ENCODE assay signal across 19 mouse cellular contexts in genomic region chr12:98317718-98318340, GRCm38 (mm10). TPM values are rescaled to one million over a fixed set of nuclear protein-coding genes. Genes with fewer than 3 reads are reported as not detected.
"Had no signal": no experiment of that assay in that cellular context is flagged by ENCODE, and none has a peak within 500 bp of the region (broad histone marks: within the 10 kb centered on the region; RNA-seq: fewer than 3 reads in every experiment).

No protein-coding gene starts in this region.

- H3K9me3 ChIP-seq: liver, embryonic 12.5 days; lung, embryonic 15.5 days; midbrain, embryonic 10.5 days; midbrain, embryonic 12.5 days; neural tube, embryonic 12.5 days had no signal

- DNase-seq: lung, adult 18-20 months; lung, postnatal 4 days; midbrain, embryonic 14.5 days; right cerebral cortex, adult 18-20 months; right cerebral cortex, postnatal 25 days; right cerebral cortex, postnatal 4 days; spleen, adult 18-20 months; thymus, adult 18-20 months; thymus, postnatal 14 days; thymus, postnatal 36 days had no signal

- ATAC-seq: liver, embryonic 12.5 days; midbrain, embryonic 16.5 days had no signal

- H3K9ac ChIP-seq: liver, embryonic 12.5 days; liver, embryonic 14.5 days; lung, embryonic 15.5 days; midbrain, embryonic 12.5 days; neural tube, embryonic 12.5 days had no signal

- H3K27ac ChIP-seq: liver, embryonic 12.5 days; liver, embryonic 14.5 days; lung, embryonic 15.5 days; midbrain, embryonic 10.5 days; midbrain, embryonic 12.5 days; neural tube, embryonic 12.5 days had no signal

- H3K4me1 ChIP-seq: liver, embryonic 12.5 days; lung, embryonic 15.5 days; midbrain, embryonic 10.5 days; midbrain, embryonic 12.5 days; neural tube, embryonic 12.5 days had no signal

- H3K4me2 ChIP-seq: liver, embryonic 12.5 days; lung, embryonic 15.5 days; midbrain, embryonic 12.5 days; neural tube, embryonic 12.5 days had no signal

- H3K36me3 ChIP-seq: liver, embryonic 12.5 days; lung, embryonic 15.5 days; midbrain, embryonic 10.5 days; midbrain, embryonic 12.5 days; neural tube, embryonic 12.5 days had no signal

- H3K27me3 ChIP-seq: liver, embryonic 12.5 days; lung, embryonic 15.5 days; midbrain, embryonic 12.5 days; neural tube, embryonic 12.5 days had no signal

- H3K4me3 ChIP-seq: liver, embryonic 12.5 days; lung, embryonic 15.5 days; midbrain, embryonic 10.5 days; midbrain, embryonic 12.5 days; myocyte; neural tube, embryonic 12.5 days had no signal

RNA-seq across cellular contexts. Expression of gene Gpr65, which starts 49.4 kb away (rescaled TPM):
- polyA plus RNA-seq: myocyte; neural tube, embryonic 14.5 days had no signal
